Mouse (Mus musculus) ES-E14 (cell line): ENCODE data around the gene Tex22.

Experiments used
- CHD2 ChIP-seq: IDR thresholded peaks from 2 replicates; pipeline ENCODE4 v1.6.1; 2014; ENCODE audit warnings: mild to moderate bottlenecking, low read depth, low read length, inconsistent platforms
- HCFC1 ChIP-seq: IDR thresholded peaks from 2 replicates; pipeline ENCODE4 v1.6.1; 2012; ENCODE audit warnings: low read length, inconsistent platforms, borderline replicate concordance; ENCODE audit not compliant: insufficient read depth
- ZC3H11A ChIP-seq: IDR thresholded peaks from 2 replicates; pipeline ENCODE4 v1.6.1; 2012; ENCODE audit warnings: low read depth, mild to moderate bottlenecking, inconsistent platforms, low read length, borderline replicate concordance
- ZNF384 ChIP-seq: IDR thresholded peaks from 2 replicates; pipeline ENCODE4 v1.6.1; 2012; ENCODE audit warnings: low read depth, low read length, inconsistent platforms

DNA sequence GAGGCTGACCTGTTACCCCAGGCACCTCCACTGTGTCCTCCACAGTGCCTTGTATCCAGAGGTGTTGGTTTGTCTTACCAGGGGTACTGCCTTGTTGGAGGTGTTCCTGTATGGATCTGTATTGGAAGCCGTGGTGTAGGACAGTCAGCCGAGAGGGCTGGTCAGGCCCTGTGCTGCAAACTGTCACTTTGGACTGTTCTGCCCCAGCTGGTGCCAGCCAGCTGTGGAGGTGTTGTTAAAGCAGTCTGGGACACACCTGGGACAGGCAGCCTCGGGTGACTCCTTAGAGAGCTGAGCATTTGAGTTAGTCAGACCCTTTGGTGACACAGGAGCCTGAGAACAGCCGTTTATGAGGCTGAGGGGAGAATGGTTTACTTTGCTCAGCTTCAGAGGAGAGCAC, 44.3 kb upstream of the Tex22 start:
- TF ChIP-seq HCFC1 = no peak
- no peak for TF ChIP-seq CHD2
- no peak for TF ChIP-seq ZC3H11A
- TF ChIP-seq ZNF384 = no peak
